Mouse (Mus musculus): ENCODE measurements at regions not wholly inside any gene's neighbourhood (a gene's known extent, or its start where the extent isn't known, plus 50 kb on each side); places are given as distances from the start of the nearest gene placed in this dataset.

- TF ChIP-seq CTCF (IDR thresholded peaks at IDR 0.05; ENCODE audit: control insufficient read depth, insufficient read depth, insufficient replicate concordance, low read depth, low read length) (no peak), POLR2A (IDR thresholded peaks at IDR 0.05; ENCODE audit: control insufficient read depth, low read depth, low read length) (no peak)
Measured at GRCm38 (mm10) chr13:10566825-10567224, 206.2 kb upstream of the Chrm3 start.

All from testis, adult 2 months (tissue).